Mouse (Mus musculus) C2C12 (cell line): ENCODE measurements around the gene Rab6a.

Source experiments
- CEBPB ChIP-seq: IDR thresholded peaks from one replicate; pipeline ENCODE4 v1.6.1; 2011; ENCODE audit warnings: low read depth, mild to moderate bottlenecking, control low read depth, moderate library complexity
- CTCF ChIP-seq: IDR thresholded peaks from one replicate; pipeline ENCODE4 v1.5.1; 2011; ENCODE audit not compliant: control insufficient read depth, insufficient read depth, insufficient read length
- MAX ChIP-seq: IDR thresholded peaks from one replicate; pipeline ENCODE4 v1.6.1; 2011; ENCODE audit warnings: mild to moderate bottlenecking, control low read depth
- MYOD1 ChIP-seq: IDR thresholded peaks from one replicate; pipeline ENCODE4 v1.6.1; 2011; ENCODE audit warnings: low read depth; ENCODE audit not compliant: control insufficient read depth, insufficient read length
- MYOG ChIP-seq: IDR thresholded peaks from one replicate; pipeline ENCODE4 v1.6.1; 2011; ENCODE audit not compliant: control insufficient read depth, insufficient read length; ENCODE audit errors: extremely low read depth
- USF1 ChIP-seq: IDR thresholded peaks from one replicate; pipeline ENCODE4 v1.6.1; 2011; ENCODE audit warnings: low read depth, mild to moderate bottlenecking, control low read depth, moderate library complexity

- TF ChIP-seq MAX: no peak
- TF ChIP-seq CTCF: no peak
- TF ChIP-seq USF1: no peak
- no peak for TF ChIP-seq MYOD1
- no peak for TF ChIP-seq MYOG
- TF ChIP-seq CEBPB: no peak
Observed at GRCm38 (mm10) chr7:100608910-100609309, 1.7 kb downstream of the Rab6a start.
